Mouse (Mus musculus): Measurements from ENCODE around the gene Mfap1b. TPM values are rescaled to one million over a fixed set of nuclear protein-coding genes. Genes with fewer than 3 reads are reported as not detected.

Gene Mfap1b
- total RNA-seq, 1 experiment from 2014 or later: 34.5 TPM

GRCm38 (mm10) chr2:121434854-121435253 is 39.0 kb downstream of the Mfap1b start:
- no peak for DNase-seq

- no peak for DNase-seq
These were observed 48.0 kb downstream of the Mfap1b start for GRCm38 (mm10) chr2:121425890-121426289.

- no peak for DNase-seq
These were observed 50.7 kb downstream of the Mfap1b start for GRCm38 (mm10) chr2:121423166-121423565.

GRCm38 (mm10) chr2:121418476-121418875 is 55.4 kb downstream of the Mfap1b start:
- no peak for DNase-seq

- no peak for DNase-seq
These were observed 57.5 kb downstream of the Mfap1b start for GRCm38 (mm10) chr2:121416356-121416755.

GRCm38 (mm10) chr2:121415591-121415990 is 58.3 kb downstream of the Mfap1b start:
- DNase-seq: no peak

- DNase-seq: no peak
These were observed 58.8 kb downstream of the Mfap1b start for GRCm38 (mm10) chr2:121415103-121415502.

GRCm38 (mm10) chr2:121414139-121414685 is 59.7 kb downstream of the Mfap1b start:
- DNase-seq: no peak

GRCm38 (mm10) chr2:121413387-121414042 is 60.4 kb downstream of the Mfap1b start, which contains the start of the genes Pdia3 and Catsper2:
TSS of gene Pdia3 (plus strand) at chr2:121413775.
TSS of gene Catsper2 (minus strand) at chr2:121413792.
- DNase-seq: peak; percentile 97

- peak; percentile 8 for DNase-seq
These were observed 61.0 kb downstream of the Mfap1b start for GRCm38 (mm10) chr2:121412843-121413386.

Small RNA genes lying within 50 kb of the gene (microRNA-seq; reads per million reads assigned to microRNA genes)
- gene Gm22953: 0 reads per million in 2 experiments

Other genes starting within 250 kb of the Mfap1b start
- gene Trp53bp1, start 202.7 kb downstream of the Mfap1b start, total RNA-seq (2021): 82.8 and 89.4 TPM in 2 replicates
- gene Map1a, start 184.5 kb downstream of the Mfap1b start, total RNA-seq (2021): 4.9 and 6.2 TPM in 2 replicates
- gene Ppip5k1, start 118.7 kb downstream of the Mfap1b start, total RNA-seq (2021): 51.9 and 56.6 TPM in 2 replicates
- gene Ckmt1, start 116.4 kb downstream of the Mfap1b start, total RNA-seq (2021): 6.3 and 8.9 TPM in 2 replicates
- not detected in 2 replicates for gene Strc, start 86.9 kb downstream of the Mfap1b start, total RNA-seq (2021)
- gene Pdia3, start 60.3 kb downstream of the Mfap1b start, total RNA-seq (2021): 377 and 379 TPM in 2 replicates
- 2.3 and 4.0 TPM in 2 replicates for gene Catsper2, start 60.3 kb downstream of the Mfap1b start, total RNA-seq (2021)
- 0.49 TPM in 1 of 2 replicates, not detected in the other for gene Ell3, start 29.8 kb downstream of the Mfap1b start, total RNA-seq (2021)
- 351 and 386 TPM in 2 replicates for gene Serf2, start 24.9 kb downstream of the Mfap1b start, total RNA-seq (2021)
- gene Hypk, start 20.8 kb downstream of the Mfap1b start, total RNA-seq (2021): 42.9 and 106 TPM in 2 replicates
- 0.30 TPM in 1 of 2 replicates, not detected in the other for gene Serinc4, start 17.3 kb downstream of the Mfap1b start, total RNA-seq (2021)
- gene Mfap1a, start 32.6 kb upstream of the Mfap1b start, total RNA-seq (2021): 34.5 and 37.6 TPM in 2 replicates
- 6.7 and 7.2 TPM in 2 replicates for gene Wdr76, start 32.7 kb upstream of the Mfap1b start, total RNA-seq (2021)